Mouse (Mus musculus): Measurements from ENCODE around the gene Rnf207.

DNA sequence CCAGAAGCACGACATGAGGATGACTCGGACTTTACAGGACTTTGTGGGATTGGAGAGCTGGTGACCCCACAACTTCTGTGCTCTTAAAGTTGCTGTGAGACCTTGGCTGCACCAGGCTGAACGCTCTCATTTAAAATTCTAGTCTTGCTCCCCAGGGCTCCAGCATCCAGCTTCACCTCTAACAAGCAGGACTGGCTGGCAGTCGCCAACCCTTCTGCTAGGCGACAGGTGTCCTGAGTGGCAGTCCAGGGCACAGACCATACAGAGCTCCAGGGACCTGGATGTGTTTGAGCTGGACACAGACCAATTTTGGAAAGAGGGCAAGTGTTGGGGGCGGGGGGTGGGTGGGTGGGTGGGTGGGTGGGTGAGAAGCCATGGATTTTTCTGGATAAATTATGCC, 19.0 kb upstream of the Rnf207 start:
- TF ChIP-seq CTCF (IDR thresholded peaks at IDR 0.05) (no peak), EP300 (IDR thresholded peaks at IDR 0.05) (no peak)
